In genomic region chr9:43772460-43772859, GRCm38 (mm10) we compare ENCODE assay signal across 13 mouse cellular contexts.
"Had no signal": no experiment of that assay in that cellular context is flagged by ENCODE, and none has a peak within 500 bp of the region (broad histone marks: within the 10 kb centered on the region; RNA-seq: fewer than 3 reads in every experiment).

No protein-coding gene starts in this region.

- H3K4me1 ChIP-seq: lung, embryonic 15.5 days had no signal

- H3K9ac ChIP-seq: liver, embryonic 12.5 days; lung, embryonic 15.5 days had no signal

- H3K9me3 ChIP-seq: limb, embryonic 10.5 days; liver, embryonic 12.5 days; lung, embryonic 15.5 days had no signal

- H3K27me3 ChIP-seq: liver, embryonic 12.5 days; lung, embryonic 15.5 days had no signal

- H3K36me3 ChIP-seq: limb, embryonic 10.5 days; liver, embryonic 12.5 days; lung, embryonic 15.5 days had no signal

- H3K4me3 ChIP-seq: layer of hippocampus, adult 2 months; limb, embryonic 10.5 days; liver, embryonic 12.5 days; lung, embryonic 15.5 days had no signal

- ATAC-seq: hindbrain, embryonic 16.5 days; midbrain, embryonic 16.5 days had no signal

- H3K4me2 ChIP-seq: liver, embryonic 12.5 days; lung, embryonic 15.5 days; midbrain, embryonic 11.5 days had no signal

- H3K27ac ChIP-seq: layer of hippocampus, adult 2 months; limb, embryonic 10.5 days; liver, embryonic 12.5 days; lung, embryonic 15.5 days had no signal

- DNase-seq: kidney, adult 11 months; kidney, postnatal 10 days; kidney, postnatal 4 days; lung, postnatal 14 days; right cerebral cortex, postnatal 14 days; thymus, postnatal 14 days had no signal
